Mouse (Mus musculus) brain, embryonic 14.5 days (tissue): Measurements from ENCODE around the gene Pard3b.

ENCODE experiments used
- CTCF ChIP-seq: fragments of 200-500 bp; IDR thresholded peaks from 2 replicates; pipeline ENCODE4 v1.5.1; 2012; ENCODE audit warnings: inconsistent platforms, mild to moderate bottlenecking, moderate library complexity, borderline replicate concordance; ENCODE audit not compliant: insufficient read depth, insufficient read length; ENCODE audit errors: extremely low read depth
- POLR2A ChIP-seq: fragments of 200-500 bp; IDR thresholded peaks from 2 replicates; pipeline ENCODE4 v1.6.1; 2012; ENCODE audit warnings: mild to moderate bottlenecking, inconsistent platforms, borderline replicate concordance; ENCODE audit not compliant: poor library complexity, insufficient read depth, insufficient read length, severe bottlenecking; ENCODE audit errors: extremely low read depth

GRCm38 (mm10) chr1:62465536-62465935 lies 826.9 kb downstream of the Pard3b start:
- TF ChIP-seq CTCF (no peak), POLR2A (no peak)
